Mouse (Mus musculus) cerebellum, postnatal 4 days (tissue): ENCODE results near the gene Stk39.

Source experiments
- DNase-seq, 2 experiments: peaks; one replicate each; pipeline ENCODE4 v3.0.0; 2022; ENCODE audit warnings: low spot score in 2 of 2, mixed read lengths in 1 of 2

The Stk39 gene

GRCm38 (mm10) chr2:68289961-68290360 lies 182.1 kb downstream of the Stk39 start:
- no peak for DNase-seq

- no peak for DNase-seq
These were observed 182.9 kb downstream of the Stk39 start for GRCm38 (mm10) chr2:68289177-68289576.

GRCm38 (mm10) chr2:68288106-68288505 lies 184.0 kb downstream of the Stk39 start:
- no peak for DNase-seq

GRCm38 (mm10) chr2:68284391-68284790 lies 187.7 kb downstream of the Stk39 start:
- no peak for DNase-seq

GRCm38 (mm10) chr2:68283021-68283548 lies 189.0 kb downstream of the Stk39 start:
- no peak for DNase-seq

- no peak for DNase-seq
These were observed 190.5 kb downstream of the Stk39 start for GRCm38 (mm10) chr2:68281575-68281974.

- DNase-seq = no peak
These were observed 200.8 kb downstream of the Stk39 start for GRCm38 (mm10) chr2:68271301-68271700.

GRCm38 (mm10) chr2:68270836-68271235 lies 201.2 kb downstream of the Stk39 start:
- no peak for DNase-seq

- DNase-seq = no peak
These were observed 202.4 kb downstream of the Stk39 start for GRCm38 (mm10) chr2:68269646-68270045.

GRCm38 (mm10) chr2:68264826-68265225 lies 207.2 kb downstream of the Stk39 start:
- DNase-seq = no peak

GRCm38 (mm10) chr2:68260911-68261310 lies 211.2 kb downstream of the Stk39 start:
- no peak for DNase-seq

GRCm38 (mm10) chr2:68257571-68257970 lies 214.5 kb downstream of the Stk39 start:
- DNase-seq = no peak

- DNase-seq = no peak
These were observed 215.6 kb downstream of the Stk39 start for GRCm38 (mm10) chr2:68256472-68256871.

GRCm38 (mm10) chr2:68254756-68255155 lies 217.3 kb downstream of the Stk39 start:
- no peak for DNase-seq

- no peak for DNase-seq
These were observed 218.8 kb downstream of the Stk39 start for GRCm38 (mm10) chr2:68253222-68253621.

GRCm38 (mm10) chr2:68252048-68252758 lies 219.9 kb downstream of the Stk39 start:
- DNase-seq = no peak

- no peak for DNase-seq
These were observed 221.2 kb downstream of the Stk39 start for GRCm38 (mm10) chr2:68250897-68251296.

- no peak for DNase-seq
These were observed 222.1 kb downstream of the Stk39 start for GRCm38 (mm10) chr2:68249855-68250424.

- DNase-seq = no peak
These were observed 225.8 kb downstream of the Stk39 start for GRCm38 (mm10) chr2:68246284-68246683.

GRCm38 (mm10) chr2:68244556-68244955 lies 227.5 kb downstream of the Stk39 start:
- no peak for DNase-seq

- no peak for DNase-seq
These were observed 228.1 kb downstream of the Stk39 start for GRCm38 (mm10) chr2:68243879-68244553.

- no peak for DNase-seq
These were observed 228.8 kb downstream of the Stk39 start for GRCm38 (mm10) chr2:68243273-68243672.

- no peak for DNase-seq
These were observed 230.0 kb downstream of the Stk39 start for GRCm38 (mm10) chr2:68242069-68242468.
